Mouse (Mus musculus): ENCODE results near the gene Zfp52. TPM values are rescaled to one million over a fixed set of nuclear protein-coding genes. Genes with fewer than 3 reads are reported as not detected.

Zfp52 gene
- total RNA-seq, 4 experiments from 2014 or later = 29.8 to 42.1 (median 33.2) TPM

GRCm38 (mm10) chr17:21566220-21566619, 30.9 kb downstream of the Zfp52 start:
- DNase-seq = peak; percentile 60

GRCm38 (mm10) chr17:21566728-21567349, 31.5 kb downstream of the Zfp52 start, which contains the start of gene Zfp948:
Gene Zfp948, plus strand, starts transcription at chr17:21567008.
- peak; percentile 83 for DNase-seq

GRCm38 (mm10) chr17:21567696-21568095, 32.4 kb downstream of the Zfp52 start:
- no peak for DNase-seq

GRCm38 (mm10) chr17:21579080-21579479, 43.7 kb downstream of the Zfp52 start:
- DNase-seq = no peak

GRCm38 (mm10) chr17:21579493-21580175, 44.3 kb downstream of the Zfp52 start:
- DNase-seq = no peak

- DNase-seq = no peak
These were observed 50.2 kb downstream of the Zfp52 start for GRCm38 (mm10) chr17:21585521-21585920.

Other genes starting within 250 kb of the Zfp52 start
- not detected for gene Vmn1r237, start 223.7 kb upstream of the Zfp52 start, total RNA-seq (2022)
- 1 to 10 TPM; 5.4 to 5.9 (median 5.5) TPM for gene Zfp677, start 151.8 kb upstream of the Zfp52 start, total RNA-seq (2022)
- 1 to 10 TPM; 2.5 to 4.8 (median 3.5) TPM for gene Zfp54, start 112.3 kb upstream of the Zfp52 start, total RNA-seq (2022)
- 1 to 10 TPM; 6.3 to 8.4 (median 7.6) TPM for gene Zfp51, start 85.2 kb upstream of the Zfp52 start, total RNA-seq (2022)
- gene Zfp53, start 46.5 kb upstream of the Zfp52 start, total RNA-seq (2022) = 1 to 10 TPM; 3.0 to 3.8 (median 3.4) TPM
- gene Zfp948, start 31.5 kb downstream of the Zfp52 start, total RNA-seq (2022) = 10 to 100 TPM in 1 of 4 experiments, 1 to 10 TPM in 3; 6.8 to 12.5 (median 9.1) TPM
- gene Zfp983, start 115.1 kb downstream of the Zfp52 start, total RNA-seq (2022) = 10 to 100 TPM in 2 of 4 experiments, 1 to 10 TPM in 2; 8.2 to 13.5 (median 10.0) TPM
- 1 to 10 TPM in 3 of 4 experiments, not detected in 1; 2.9 to 7.5 (median 6.9) TPM for gene Gm10226, start 156.3 kb downstream of the Zfp52 start, total RNA-seq (2022)
- 1 to 10 TPM; 6.3 to 8.3 (median 7.9) TPM for gene Zfp760, start 172.2 kb downstream of the Zfp52 start, total RNA-seq (2022)
- 10 to 100 TPM in 3 of 4 experiments, 1 to 10 TPM in 1; 9.9 to 13.9 (median 12.5) TPM for gene Zfp229, start 195.3 kb downstream of the Zfp52 start, total RNA-seq (2022)